Mouse (Mus musculus) embryo, embryonic 9.5 days (tissue): ENCODE data around the gene Tmem208.

Source experiments
- DNase-seq: peaks from one replicate; pipeline ENCODE4 v3.0.0-alpha.2; 2017; ENCODE audit errors: extremely low spot score

Gene Tmem208

DNA sequence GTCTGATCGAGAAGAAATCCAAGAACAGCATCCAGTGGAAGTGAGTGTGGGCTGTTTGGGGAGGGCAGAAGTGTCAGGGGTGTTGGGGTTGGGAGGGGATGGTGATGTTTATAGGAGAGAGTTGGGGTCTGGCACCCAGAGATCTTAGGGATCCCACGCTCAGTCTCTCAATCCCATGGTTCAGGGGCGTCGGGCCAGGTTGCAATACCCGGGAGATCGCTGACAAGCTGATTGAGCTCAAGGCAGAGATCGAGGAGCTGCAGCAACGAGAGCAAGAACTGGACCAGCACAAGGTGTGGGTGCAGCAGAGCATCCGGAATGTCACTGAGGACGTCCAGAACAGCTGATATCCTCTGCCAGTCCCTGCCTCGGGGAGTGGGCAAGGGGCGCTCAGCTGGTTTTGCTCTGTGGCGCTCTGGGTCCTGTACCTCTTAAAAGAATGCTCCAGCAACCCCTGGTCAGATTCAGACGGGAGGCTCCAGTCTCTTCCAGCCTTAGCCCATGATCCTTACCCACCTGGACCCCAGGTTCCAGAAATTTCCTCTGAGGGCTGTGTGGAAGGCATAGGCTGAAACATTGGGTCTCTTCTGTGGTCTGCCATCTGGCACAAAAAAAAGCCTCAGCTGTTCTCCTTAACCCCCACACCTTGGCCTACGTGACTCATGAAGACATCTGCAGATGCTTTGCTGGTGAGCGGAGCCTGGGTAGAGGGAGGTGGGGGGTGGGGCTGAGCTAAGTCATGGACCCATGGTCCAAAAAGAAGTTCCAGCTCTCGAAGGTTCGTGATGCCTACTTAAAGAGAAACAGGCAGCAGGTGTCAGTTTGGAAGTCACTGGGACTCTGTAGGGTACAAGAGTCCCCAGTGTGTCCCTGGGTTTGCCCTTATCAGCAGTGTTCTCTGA, 27.6 kb upstream of the Tmem208 start:
- no peak for DNase-seq

GRCm38 (mm10) chr8:105299962-105300361, 26.2 kb upstream of the Tmem208 start:
- DNase-seq = no peak

DNA sequence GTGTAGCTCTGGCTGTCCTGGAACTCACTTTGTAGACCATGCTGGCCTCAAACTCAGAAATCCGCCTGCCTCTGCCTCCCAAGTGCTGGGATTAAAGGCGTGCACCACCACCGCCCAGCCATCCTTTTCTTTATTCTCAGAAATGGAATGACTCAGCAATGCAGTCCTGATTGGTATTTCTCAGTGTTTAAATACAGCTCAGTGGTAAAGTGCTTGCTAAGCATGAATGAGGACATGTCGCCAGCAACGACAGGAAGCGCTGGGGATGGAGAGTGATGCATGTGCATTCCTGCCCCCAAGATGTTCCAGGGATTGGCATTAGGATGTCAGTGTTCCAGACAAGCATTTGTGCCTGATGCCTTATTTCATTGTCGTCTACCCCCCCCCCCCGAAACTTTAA, 22.8 kb upstream of the Tmem208 start:
- no peak for DNase-seq

DNA sequence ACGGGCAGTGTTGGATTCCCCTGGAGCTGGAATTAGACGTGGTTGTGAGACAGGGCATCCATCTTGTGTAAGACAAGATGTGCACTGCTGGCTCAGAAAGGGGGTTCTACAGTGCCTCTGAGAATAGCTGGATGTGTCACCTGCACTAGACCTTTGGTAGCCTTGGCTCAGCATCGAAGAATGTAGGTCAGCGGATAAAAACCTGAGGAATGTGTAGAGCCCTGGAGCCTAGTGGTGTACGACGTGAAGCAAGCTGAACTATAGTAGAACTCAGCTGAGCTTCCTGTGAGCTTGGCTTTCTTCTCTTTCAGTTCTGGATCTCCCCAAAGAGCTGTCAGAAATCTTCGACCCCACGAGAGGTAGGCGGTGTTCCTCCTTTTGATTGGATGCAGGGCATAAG, 22.3 kb upstream of the Tmem208 start:
- no peak for DNase-seq

GRCm38 (mm10) chr8:105304325-105305210, 21.6 kb upstream of the Tmem208 start:
- DNase-seq = no peak

DNA sequence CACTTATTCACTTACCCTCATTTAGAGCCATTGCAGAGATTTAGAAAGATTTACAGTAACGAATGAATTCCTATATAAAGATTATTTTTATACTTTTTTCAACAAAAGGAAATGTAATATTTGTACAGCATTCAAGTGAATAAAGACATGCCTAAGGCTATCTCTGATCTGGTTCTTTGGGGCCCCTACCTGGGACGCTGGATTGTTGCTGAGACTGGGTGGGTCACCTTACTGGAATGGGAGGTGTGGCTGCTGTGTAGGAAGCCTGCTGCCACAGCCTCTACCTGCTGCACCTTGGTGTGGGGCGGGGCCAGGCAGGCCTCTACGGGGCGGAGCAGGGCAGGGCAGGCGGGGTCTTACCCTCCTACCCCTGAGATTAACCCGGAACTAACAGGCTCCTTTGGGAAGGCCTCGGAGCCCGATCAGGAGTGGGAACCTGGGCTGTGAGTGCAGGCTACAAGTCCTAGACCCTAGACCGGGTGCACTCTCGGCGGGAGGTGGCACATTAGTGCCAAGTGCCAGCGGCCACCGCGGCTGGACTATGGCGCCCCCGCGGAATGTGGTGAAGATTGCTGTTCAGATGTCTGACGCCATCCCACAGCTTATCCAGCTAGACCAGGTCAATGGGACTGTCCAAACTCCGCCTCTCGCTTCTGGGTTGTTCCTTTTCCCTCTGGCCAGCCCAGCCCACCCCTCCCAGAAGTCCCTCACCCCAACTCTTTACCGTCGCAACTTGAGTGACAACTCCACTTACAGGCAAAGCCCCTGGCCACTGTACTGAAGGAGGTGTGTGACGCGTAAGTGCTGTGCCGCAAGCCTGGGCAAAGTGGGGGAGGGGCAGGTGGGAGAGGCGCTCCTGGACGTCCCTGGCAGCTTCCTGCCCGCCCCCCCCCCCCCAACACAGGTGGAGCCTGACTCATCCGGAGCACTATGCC, 20.7 kb upstream of the Tmem208 start, which contains the start of gene Elmo3:
Elmo3 (plus strand) TSS at position 391 of the 935 bp plus-strand sequence.
- peak; percentile 69 for DNase-seq

DNA sequence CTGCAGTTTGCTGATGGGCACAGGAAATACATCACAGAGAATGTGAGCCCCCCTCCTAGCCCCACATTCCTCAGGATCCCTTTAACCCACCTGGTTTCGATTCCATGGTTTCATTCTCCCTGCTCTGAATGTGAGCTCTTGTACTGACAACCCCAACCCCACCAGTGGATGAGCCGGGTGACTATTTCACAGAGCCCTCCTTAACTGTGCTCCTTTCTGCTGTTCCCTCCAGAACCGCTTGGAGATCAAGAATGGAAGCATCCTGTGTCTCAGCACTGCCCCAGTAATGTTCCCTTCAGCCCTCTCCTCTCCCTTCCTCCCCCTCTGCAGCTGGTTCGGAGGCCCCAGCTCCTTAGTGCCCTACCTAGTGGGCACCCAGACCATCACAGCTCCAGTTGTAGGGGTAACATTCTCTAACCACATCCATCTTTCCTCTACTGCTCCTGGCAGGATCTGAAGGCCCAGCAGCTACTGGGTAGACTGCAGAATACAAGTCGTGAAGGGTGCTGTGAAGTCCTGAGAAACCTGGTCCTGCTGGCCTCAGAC, 19.9 kb upstream of the Tmem208 start:
- DNase-seq = no peak

DNA sequence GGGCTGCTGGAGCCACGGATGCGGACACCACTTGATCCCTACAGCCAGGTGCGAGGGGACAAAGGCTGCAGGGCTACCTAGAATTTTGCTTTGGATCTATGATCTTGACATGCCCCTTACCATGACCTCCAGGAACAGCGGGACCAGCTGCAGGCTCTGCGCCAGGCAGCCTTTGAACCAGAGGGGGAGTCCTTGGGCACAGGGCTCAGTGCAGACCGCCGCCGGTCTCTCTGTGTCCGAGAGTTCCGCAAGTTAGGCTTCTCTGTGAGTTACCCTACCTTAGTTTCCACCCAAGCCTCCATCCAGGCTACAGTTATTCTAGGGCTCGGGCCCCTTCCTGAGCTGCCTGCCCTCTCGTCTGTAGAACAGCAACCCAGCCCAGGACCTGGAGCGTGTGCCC, 18.5 kb upstream of the Tmem208 start:
- DNase-seq = no peak

GRCm38 (mm10) chr8:105308428-105308827, 17.7 kb upstream of the Tmem208 start:
- no peak for DNase-seq

GRCm38 (mm10) chr8:105309142-105309847, 16.9 kb upstream of the Tmem208 start:
- no peak for DNase-seq

- DNase-seq = no peak
Measured at GRCm38 (mm10) chr8:105310118-105310517, 16.0 kb upstream of the Tmem208 start.

- no peak for DNase-seq
Measured at GRCm38 (mm10) chr8:105311718-105312117, 14.4 kb upstream of the Tmem208 start.

DNA sequence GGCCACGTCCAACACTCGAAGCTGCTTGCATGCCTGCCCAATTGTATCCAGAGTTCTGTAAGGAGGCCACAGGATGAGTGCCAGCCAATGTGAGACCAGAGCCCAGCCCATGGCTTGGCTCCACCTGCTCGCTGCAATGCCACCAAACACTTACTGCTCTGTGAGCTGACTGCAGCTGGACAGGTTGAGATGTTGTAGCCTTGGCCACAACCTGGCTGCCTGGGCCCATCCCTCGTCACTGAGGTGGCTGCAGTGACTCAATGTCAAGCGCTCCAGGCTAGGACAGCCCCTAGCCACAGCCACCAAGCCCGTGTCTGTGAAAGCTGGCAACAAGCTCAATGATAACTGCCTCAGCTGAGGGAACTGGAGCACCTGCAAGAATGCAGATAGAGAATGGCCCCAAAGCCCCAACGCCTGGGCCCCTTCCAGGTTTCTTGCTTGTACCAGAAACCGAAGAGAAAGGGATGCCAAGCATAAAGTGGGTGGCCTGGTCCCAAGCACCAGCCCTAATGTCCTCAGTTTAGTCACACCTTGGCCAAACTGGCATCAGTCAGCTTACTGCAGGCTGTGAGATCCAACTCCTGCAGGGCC, 13.2 kb upstream of the Tmem208 start:
- DNase-seq = no peak

- DNase-seq = no peak
Measured at GRCm38 (mm10) chr8:105313622-105314402, 12.3 kb upstream of the Tmem208 start.

- DNase-seq = no peak
Measured at GRCm38 (mm10) chr8:105315073-105315769, 10.9 kb upstream of the Tmem208 start.

- DNase-seq = no peak
Measured at GRCm38 (mm10) chr8:105317941-105318340, 8.2 kb upstream of the Tmem208 start.

- DNase-seq = no peak
Measured at GRCm38 (mm10) chr8:105318662-105319190, 7.4 kb upstream of the Tmem208 start.

- DNase-seq = no peak
Measured at GRCm38 (mm10) chr8:105323183-105323582, 3.0 kb upstream of the Tmem208 start.
